Mouse (Mus musculus): ENCODE results near the gene 1700016C15Rik.

Gene 1700016C15Rik

DNA sequence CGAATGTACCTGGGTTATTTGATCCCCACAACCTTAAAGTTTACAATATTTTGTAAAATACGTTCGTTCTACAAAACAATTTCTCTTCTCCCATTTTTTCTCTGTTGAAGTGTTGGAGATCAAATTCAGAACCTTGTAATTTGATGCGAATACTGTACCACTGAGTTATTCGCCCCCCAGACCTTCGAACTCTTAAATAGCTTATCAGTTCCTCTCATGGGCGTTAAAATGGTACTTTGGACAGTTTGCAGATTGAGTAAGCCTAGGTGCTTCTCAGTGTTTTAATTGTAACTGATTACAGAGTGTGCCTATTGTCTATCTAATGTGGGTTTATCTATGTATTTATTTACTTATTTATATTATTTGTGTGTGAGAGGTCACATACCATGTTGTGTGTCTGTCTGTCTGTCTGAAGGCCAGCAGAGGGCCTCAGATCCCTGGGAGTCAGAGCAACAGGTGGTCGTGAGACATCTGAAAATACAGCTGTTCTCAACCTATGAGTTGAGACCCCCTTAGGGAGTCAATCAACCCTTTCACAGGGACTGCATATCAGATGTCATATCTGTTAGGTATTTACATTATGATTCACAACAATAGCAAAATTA is 67.6 kb downstream of the 1700016C15Rik start:
- no peak for DNase-seq
